Mouse (Mus musculus): ENCODE measurements around the gene Cks2.

- no peak for TF ChIP-seq TAL1 (IDR thresholded peaks at IDR 0.05; ENCODE audit: low read length)
- TF ChIP-seq POLR2AphosphoS2 (IDR thresholded peaks at IDR 0.05; ENCODE audit: low read length) = no peak
- no peak for TF ChIP-seq CHD1 (IDR thresholded peaks at IDR 0.05; ENCODE audit: low read depth, low read length)
- TF ChIP-seq MAZ (IDR thresholded peaks at IDR 0.05; ENCODE audit: low read depth, low read length) = no peak
- no peak for TF ChIP-seq USF2 (IDR thresholded peaks at IDR 0.05; ENCODE audit: borderline replicate concordance in 1 of 2, insufficient read depth in 1 of 2, low read depth in 1 of 2, low read length in 2 of 2)
- no peak for TF ChIP-seq RCOR1 (IDR thresholded peaks at IDR 0.05; ENCODE audit: low read depth, low read length)
- TF ChIP-seq POLR2A (IDR thresholded peaks at IDR 0.05; ENCODE audit: control insufficient read depth in 1 of 2, insufficient read depth in 1 of 2, low read depth in 1 of 2, low read length in 2 of 2, poor library complexity in 1 of 2) = no peak
- no peak for TF ChIP-seq GATA1 (IDR thresholded peaks at IDR 0.05; ENCODE audit: low read depth, low read length)
- no peak for TF ChIP-seq CTCF (IDR thresholded peaks at IDR 0.05 in 2 of 3, conservative IDR thresholded peaks at IDR 0.05 in 1 of 3; ENCODE audit: control insufficient read depth in 1 of 3, insufficient read depth in 1 of 3, low read depth in 2 of 3, low read length in 3 of 3, poor library complexity in 1 of 3, severe bottlenecking in 1 of 3)
- no peak for TF ChIP-seq RAD21 (IDR thresholded peaks at IDR 0.05; ENCODE audit: low read depth, low read length)
- TF ChIP-seq TCF12 (IDR thresholded peaks at IDR 0.05; ENCODE audit: low read depth, low read length) = no peak
- no peak for TF ChIP-seq JUND (IDR thresholded peaks at IDR 0.05; ENCODE audit: low read depth, low read length)
- TF ChIP-seq KAT2A (conservative IDR thresholded peaks at IDR 0.05; ENCODE audit: low read depth, low read length) = no peak
Observed at GRCm38 (mm10) chr13:51679332-51679731, 34.3 kb downstream of the Cks2 start.
